Mouse (Mus musculus) forebrain, embryonic 10.5 days (tissue): ENCODE results near the gene Vangl1. TPM values are rescaled to one million over a fixed set of nuclear protein-coding genes. Genes with fewer than 3 reads are reported as not detected.
"Not testable (repeated sequence)": the region's sequence is repeated elsewhere in the genome, so short reads cannot be mapped to it uniquely, and the experiment has no call there.

Experiments used
- DNase-seq: peaks from one replicate; pipeline ENCODE4 v3.0.0-alpha.2; 2017; ENCODE audit warnings: low spot score; ENCODE audit errors: extremely low spot score
- H3K27ac ChIP-seq: fragments of 300-500 bp; sonication (generic); 2 replicates; pipeline ENCODE4 v1.5.1; 2016; ENCODE audit warnings: mild to moderate bottlenecking
- H3K27me3 ChIP-seq: fragments of 300-500 bp; sonication (generic); 2 replicates; pipeline ENCODE4 v1.6.1; 2016; ENCODE audit warnings: mild to moderate bottlenecking; ENCODE audit not compliant: poor library complexity, severe bottlenecking
- H3K36me3 ChIP-seq: fragments of 300-500 bp; sonication (generic); replicated peaks from 2 replicates; pipeline ENCODE4 v1.6.1; 2016; ENCODE audit warnings: mild to moderate bottlenecking, moderate library complexity
- H3K4me1 ChIP-seq: fragments of 300-500 bp; sonication (generic); 2 replicates; pipeline ENCODE4 v1.6.1; 2016
- H3K4me3 ChIP-seq: fragments of 300-500 bp; sonication (generic); 2 replicates; pipeline ENCODE4 v1.5.1; 2016; ENCODE audit warnings: mild to moderate bottlenecking, moderate library complexity
- H3K9me3 ChIP-seq: fragments of 300-500 bp; sonication (generic); 2 replicates; pipeline ENCODE4 v1.6.1; 2016; ENCODE audit warnings: mild to moderate bottlenecking, moderate library complexity
- WGBS: fragments of 180-500 bp; shearing (Covaris S2); methylation state at CpG from one replicate; pipeline ENCODE4 v1.1.7; 2016; 5-methylcytosine and 5-hydroxymethylcytosine counted together
- polyA plus RNA-seq: library from polyadenylated mRNA; unstranded; fragments of >200 nt; fragmentation: Nextera tagmentation; extraction: Ambion mirVana; gene quantifications from 2 replicates; pipeline ENCODE4 v1.2.1, GENCODE M21; 2016

Gene Vangl1
- polyA plus RNA-seq, 1 experiment from 2014 or later = 11.0 TPM

DNA sequence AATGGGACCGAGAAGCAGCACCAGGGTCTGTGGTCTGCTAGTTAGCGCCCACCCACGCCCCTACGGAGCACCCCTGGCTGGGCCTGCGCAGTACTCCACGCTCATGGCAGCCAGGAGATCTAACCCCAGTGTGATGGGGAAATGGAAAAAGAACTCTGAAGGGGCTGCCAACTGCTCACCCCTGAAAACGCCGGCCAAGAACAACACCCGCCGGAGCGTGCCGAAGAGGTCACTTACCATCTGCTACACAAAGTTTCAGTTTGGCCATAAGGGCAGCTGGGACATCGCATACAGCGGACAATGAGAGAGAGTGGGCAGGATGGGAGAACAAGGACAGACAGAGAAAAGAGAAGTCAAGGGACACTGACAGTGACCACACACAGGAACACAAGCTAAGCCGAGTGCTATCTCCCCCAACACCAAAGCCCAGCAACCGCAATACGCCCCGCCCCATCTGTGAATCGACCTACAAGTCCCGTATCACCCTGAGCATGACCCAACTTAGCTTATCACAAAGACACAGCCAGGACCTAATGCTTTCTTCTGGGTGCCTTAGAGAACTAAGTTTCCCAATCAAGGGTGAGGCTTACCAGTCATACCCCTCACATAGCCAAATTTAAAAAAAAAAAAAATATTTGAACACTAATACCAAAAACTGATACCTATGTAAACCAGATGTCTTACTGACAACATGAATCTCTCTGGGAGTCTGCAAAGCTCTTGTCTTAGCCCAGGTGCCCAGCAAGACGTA lies 38.8 kb downstream of the Vangl1 start:
- DNase-seq = no peak
- 88% methylated on average over 21 of the region's 21 CpGs for WGBS
- Histone ChIP-seq H3K4me3 (peak overlapping the region; percentile 1; the same call in 1 of the 2 replicates), H3K27me3 (peaks cover 30% of the 10 kb centered on the region), H3K27ac (peak overlapping the region; percentile 76), H3K4me1 (peaks cover 35% of the 10 kb centered on the region), H3K36me3 (peaks cover 28% of the 10 kb centered on the region), H3K9me3 (no peaks in the 10 kb centered on the region)

DNA sequence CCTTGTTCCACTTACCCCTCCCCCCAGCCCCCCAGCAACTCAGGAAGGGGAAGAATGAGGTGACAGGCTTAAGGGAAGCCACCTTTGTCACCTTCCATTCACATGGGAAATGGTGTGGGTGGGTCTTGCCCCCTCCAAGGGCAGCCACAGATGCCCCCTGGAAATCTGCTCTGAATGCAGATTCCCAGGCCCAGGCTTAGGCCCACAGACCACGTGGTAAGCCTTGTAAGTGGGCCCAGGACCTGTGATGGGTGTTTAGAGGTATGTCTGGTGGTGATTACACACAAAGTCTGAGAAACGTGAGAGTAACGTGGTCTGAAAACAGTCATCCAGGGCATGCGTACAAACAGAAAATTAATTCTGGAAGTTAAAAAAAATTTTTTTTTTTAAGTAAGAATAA lies 39.6 kb downstream of the Vangl1 start:
- H3K36me3 ChIP-seq = peaks cover 28% of the 10 kb centered on the region
- H3K27me3 ChIP-seq = peaks cover 30% of the 10 kb centered on the region
- H3K4me3 ChIP-seq = 0 out of 2 replicates have a peak overlapping the region, but pooled peaks have one; percentile 3
- 64% methylated on average over 4 of the region's 4 CpGs for WGBS
- H3K27ac ChIP-seq = peak overlapping the region; percentile 76
- DNase-seq = no peak
- H3K4me1 ChIP-seq = peaks cover 35% of the 10 kb centered on the region
- H3K9me3 ChIP-seq = no peaks in the 10 kb centered on the region

GRCm38 (mm10) chr3:102163861-102164260 lies 40.6 kb downstream of the Vangl1 start:
- H3K27ac ChIP-seq = peak overlapping the region; percentile 76; the same call in 1 of the 2 replicates
- not testable (repeated sequence) for H3K9me3 ChIP-seq, DNase-seq, H3K4me3 ChIP-seq
- peaks cover 33% of the 10 kb centered on the region for H3K36me3 ChIP-seq
- peaks cover 21% of the 10 kb centered on the region for H3K27me3 ChIP-seq
- peaks cover 46% of the 10 kb centered on the region for H3K4me1 ChIP-seq
- WGBS = 89% methylated on average over 1 of the region's 1 CpGs

DNA sequence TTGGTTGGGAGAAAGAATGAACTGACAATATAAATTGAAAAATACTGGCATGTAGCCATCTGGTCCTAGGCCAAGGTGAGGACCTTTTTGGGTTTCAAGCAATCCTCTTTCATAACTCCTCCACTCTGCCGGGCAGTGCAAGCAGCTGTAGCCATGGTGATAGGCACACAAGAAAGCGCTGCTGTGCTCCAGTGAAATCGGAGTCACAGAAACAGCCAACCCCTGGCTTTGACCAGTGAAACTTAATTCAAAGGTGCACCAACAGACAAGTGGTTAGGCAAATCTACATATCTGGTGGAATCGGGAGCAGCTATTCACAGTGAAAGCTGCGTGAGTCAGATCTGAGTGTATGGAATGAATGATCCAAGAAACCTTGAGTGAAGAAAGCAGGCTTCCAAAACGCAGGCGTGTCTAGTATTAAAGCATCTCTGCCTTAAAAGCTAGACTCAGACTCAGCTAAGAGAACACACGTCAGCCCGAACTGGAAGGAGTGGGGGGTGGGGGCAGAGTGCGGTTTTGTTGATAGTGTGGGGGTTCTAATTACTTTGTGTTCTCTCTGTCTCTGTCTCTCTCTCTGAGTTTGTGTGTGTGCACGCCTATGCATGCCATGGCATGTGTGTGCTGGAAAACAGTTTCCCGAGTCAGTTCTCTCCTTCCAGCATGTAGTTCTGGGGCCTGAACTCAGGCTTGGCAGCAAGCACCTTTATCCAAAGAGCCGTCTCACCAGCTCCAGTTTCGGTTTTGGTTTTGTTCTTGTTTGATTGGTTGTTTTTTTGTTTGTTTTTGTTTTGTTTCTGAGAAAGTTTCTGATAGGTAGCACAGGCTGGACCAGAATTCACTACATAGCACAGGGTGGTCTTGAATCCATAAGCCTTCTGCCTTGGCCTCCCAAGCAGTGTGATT lies 44.8 kb downstream of the Vangl1 start:
- Histone ChIP-seq H3K4me3 (no peak overlapping the region), H3K27me3 (peaks cover 8% of the 10 kb centered on the region; the same call in 1 of the 2 replicates), H3K9me3 (no peaks in the 10 kb centered on the region), H3K36me3 (peaks cover 50% of the 10 kb centered on the region), H3K27ac (no peak overlapping the region), H3K4me1 (peaks cover 18% of the 10 kb centered on the region)
- 84% methylated on average over 14 of the region's 14 CpGs for WGBS
- DNase-seq = no peak

DNA sequence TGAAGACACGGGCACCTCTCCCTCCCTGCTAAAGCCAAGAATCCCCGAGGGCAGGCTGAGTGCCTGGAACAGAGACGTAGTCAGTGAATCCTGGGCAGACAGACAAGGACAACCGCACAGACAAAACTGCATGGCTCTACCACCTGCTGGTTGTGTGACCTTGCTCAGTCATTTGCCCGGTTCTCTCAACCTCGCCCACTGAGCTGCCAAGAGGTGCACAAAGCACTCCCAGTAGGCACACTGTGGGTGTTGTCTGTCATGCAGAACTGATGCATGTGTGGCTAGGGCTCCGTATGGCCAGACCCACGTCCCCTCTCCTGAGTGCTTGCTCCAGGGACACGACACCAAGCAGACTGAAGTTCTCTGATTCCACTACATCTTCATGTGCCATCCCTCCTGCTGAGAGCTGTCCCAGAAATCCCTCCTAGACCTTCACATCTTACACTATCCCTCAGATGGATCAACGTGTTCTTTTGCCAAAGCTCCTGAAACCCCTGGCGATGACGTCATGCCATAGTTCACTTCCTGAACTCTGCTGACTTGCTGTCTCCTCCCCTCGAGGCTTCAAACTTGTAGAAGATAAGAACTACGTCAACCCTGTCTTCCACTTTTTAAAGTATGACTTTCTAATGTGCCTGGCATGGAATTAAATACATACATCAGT lies 45.6 kb downstream of the Vangl1 start:
- DNase-seq = no peak
- Histone ChIP-seq H3K4me3 (no peak overlapping the region), H3K4me1 (peaks cover 15% of the 10 kb centered on the region), H3K27me3 (peaks cover 15% of the 10 kb centered on the region; the same call in 1 of the 2 replicates), H3K9me3 (no peaks in the 10 kb centered on the region), H3K27ac (peak overlapping the region; percentile 46), H3K36me3 (peaks cover 47% of the 10 kb centered on the region)
- 89% methylated on average over 14 of the region's 14 CpGs for WGBS

DNA sequence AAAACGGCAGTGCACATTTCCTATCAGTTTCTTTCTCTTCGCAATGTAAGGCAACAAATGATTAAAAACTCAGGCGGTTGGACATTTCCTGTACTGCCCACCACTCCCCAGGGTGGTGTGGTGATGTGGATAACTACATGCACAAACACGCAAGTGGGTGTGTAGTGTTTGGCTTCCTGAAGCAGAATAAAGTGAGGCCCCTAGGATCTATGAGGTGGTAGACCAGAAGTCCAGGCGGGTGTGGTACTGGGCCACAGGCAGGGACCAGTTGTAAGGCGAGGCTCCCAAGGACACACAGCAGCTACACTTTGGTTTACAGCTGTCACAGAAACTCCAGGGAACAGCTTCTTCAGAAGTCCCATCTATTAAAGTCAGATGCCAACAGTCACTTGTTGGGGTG lies 46.8 kb downstream of the Vangl1 start:
- Histone ChIP-seq H3K27me3 (peaks cover 19% of the 10 kb centered on the region; the same call in 1 of the 2 replicates), H3K27ac (no peak overlapping the region), H3K4me3 (no peak overlapping the region), H3K36me3 (peaks cover 35% of the 10 kb centered on the region), H3K4me1 (peaks cover 25% of the 10 kb centered on the region), H3K9me3 (no peaks in the 10 kb centered on the region)
- no peak for DNase-seq
- WGBS = 94% methylated on average over 6 of the region's 6 CpGs

GRCm38 (mm10) chr3:102156737-102157136 lies 47.8 kb downstream of the Vangl1 start:
- peak overlapping the region; percentile 44; the same call in 1 of the 2 replicates for H3K27ac ChIP-seq
- peaks cover 34% of the 10 kb centered on the region for H3K4me1 ChIP-seq
- H3K36me3 ChIP-seq = peaks cover 32% of the 10 kb centered on the region
- H3K27me3 ChIP-seq = peaks cover 19% of the 10 kb centered on the region; the same call in 1 of the 2 replicates
- no peak overlapping the region for H3K4me3 ChIP-seq
- no peaks in the 10 kb centered on the region for H3K9me3 ChIP-seq
- 94% methylated on average over 7 of the region's 7 CpGs for WGBS
- no peak for DNase-seq

- Histone ChIP-seq H3K9me3 (no peaks in the 10 kb centered on the region), H3K4me1 (peaks cover 43% of the 10 kb centered on the region), H3K27ac (peak overlapping the region; percentile 44), H3K27me3 (peaks cover 29% of the 10 kb centered on the region), H3K36me3 (peaks cover 20% of the 10 kb centered on the region), H3K4me3 (no peak overlapping the region)
- no peak for DNase-seq
- 88% methylated on average over 7 of the region's 7 CpGs for WGBS
These were observed 50.4 kb downstream of the Vangl1 start for GRCm38 (mm10) chr3:102154107-102154506.

DNA sequence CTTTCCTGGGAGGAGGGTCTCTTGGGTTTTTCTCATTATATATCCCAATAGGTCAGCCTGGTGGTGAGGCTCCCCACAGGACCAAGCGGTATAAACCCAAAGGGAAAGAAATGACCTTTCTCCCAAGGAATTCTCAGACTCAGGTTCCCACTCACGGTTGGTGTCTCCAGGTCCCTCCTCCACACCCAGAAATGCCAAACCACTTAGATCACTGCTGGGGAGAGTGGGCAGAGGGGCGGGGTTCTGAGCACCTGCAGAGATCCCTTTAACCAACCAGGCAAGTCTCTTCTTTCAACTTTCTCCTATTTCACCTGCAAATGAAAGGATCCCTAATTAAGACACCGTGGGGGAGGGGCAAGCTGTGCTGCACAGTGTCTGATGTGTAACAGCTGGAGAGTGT lies 51.6 kb downstream of the Vangl1 start:
- Histone ChIP-seq H3K27me3 (peaks cover 39% of the 10 kb centered on the region), H3K36me3 (peaks cover 12% of the 10 kb centered on the region), H3K9me3 (no peaks in the 10 kb centered on the region), H3K4me3 (no peak overlapping the region), H3K4me1 (peaks cover 48% of the 10 kb centered on the region), H3K27ac (peak overlapping the region; percentile 79)
- DNase-seq = peak; percentile 41
- WGBS = 13% methylated on average over 4 of the region's 4 CpGs

DNA sequence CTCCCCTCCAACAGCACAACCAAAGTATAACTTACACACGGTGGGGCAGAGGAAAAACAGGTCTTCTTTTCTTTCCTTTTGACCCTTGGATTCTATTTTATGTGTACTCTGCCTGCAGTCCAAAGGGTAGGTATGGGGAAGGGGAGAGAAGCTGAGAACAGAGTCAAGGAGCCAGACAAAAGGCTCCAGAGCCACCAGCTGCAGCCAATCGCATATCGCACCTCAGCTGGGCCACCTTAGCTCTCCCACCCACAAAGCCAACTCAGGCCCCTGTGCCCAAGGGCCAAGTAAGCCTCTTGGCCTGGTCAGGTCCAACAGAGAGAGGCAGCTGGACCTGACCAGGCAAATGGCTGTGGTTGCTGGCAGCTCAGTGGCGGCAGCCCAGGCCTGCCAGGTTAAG lies 52.0 kb downstream of the Vangl1 start:
- Histone ChIP-seq H3K4me3 (no peak overlapping the region), H3K27ac (peak overlapping the region; percentile 79)

DNA sequence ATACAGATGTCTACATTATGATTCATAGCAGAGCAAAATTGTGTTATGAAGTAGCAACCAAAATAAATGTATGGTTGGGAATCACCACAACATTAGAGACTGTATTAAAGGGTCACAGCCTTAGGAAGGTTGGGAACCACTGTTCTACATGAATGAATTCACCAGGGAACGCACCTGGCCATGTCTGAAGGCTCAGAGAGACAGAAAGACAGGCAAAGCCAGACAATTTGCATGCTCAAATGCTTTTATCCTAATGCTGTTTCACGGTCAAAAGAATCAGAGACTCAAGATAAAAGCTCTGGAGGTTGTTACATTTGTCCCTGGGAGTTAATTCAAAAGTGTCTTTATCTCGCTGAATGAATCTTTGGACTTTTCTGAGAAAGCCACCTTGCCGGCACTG lies 52.6 kb downstream of the Vangl1 start:
- H3K4me1 ChIP-seq = peaks cover 58% of the 10 kb centered on the region
- 22% methylated on average over 4 of the region's 4 CpGs for WGBS

More for the DNA sequence above, 52.0 kb downstream of the Vangl1 start:
- Histone ChIP-seq H3K27me3 (peaks cover 43% of the 10 kb centered on the region), H3K4me1 (peaks cover 52% of the 10 kb centered on the region), H3K36me3 (peaks cover 8% of the 10 kb centered on the region), H3K9me3 (no peaks in the 10 kb centered on the region)
- DNase-seq = no peak
- WGBS = 24% methylated on average over 4 of the region's 4 CpGs

DNA sequence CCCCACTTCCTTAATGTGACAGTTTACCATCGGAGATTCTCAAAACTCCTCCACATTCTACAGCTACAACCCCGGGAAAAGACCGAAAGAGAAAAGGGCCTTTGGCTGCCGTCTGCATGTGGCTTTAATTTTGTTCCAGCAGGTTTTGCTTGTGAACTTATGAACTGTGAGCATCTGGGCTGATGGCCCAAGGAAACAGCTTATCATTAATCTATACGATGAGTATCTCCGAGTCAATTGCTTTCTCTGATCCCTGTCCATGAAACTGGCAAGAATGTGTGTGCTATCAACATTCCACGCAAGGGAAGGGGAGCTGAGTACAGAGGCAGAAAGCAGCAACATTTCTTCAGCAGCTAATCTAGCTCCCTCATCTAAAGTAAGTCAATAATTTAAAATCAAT lies 54.6 kb downstream of the Vangl1 start:
- peaks cover 77% of the 10 kb centered on the region for H3K4me1 ChIP-seq
- no peaks in the 10 kb centered on the region for H3K36me3 ChIP-seq
- H3K27me3 ChIP-seq = peaks cover 44% of the 10 kb centered on the region
- 0 out of 2 replicates have a peak overlapping the region, but pooled peaks have one; percentile 30 for H3K27ac ChIP-seq
- no peaks in the 10 kb centered on the region for H3K9me3 ChIP-seq
- H3K4me3 ChIP-seq = no peak overlapping the region
- DNase-seq = no peak
- WGBS = 63% methylated on average over 7 of the region's 7 CpGs

More for the DNA sequence above, 52.6 kb downstream of the Vangl1 start:
- no peak for DNase-seq
- H3K36me3 ChIP-seq = peaks cover 2% of the 10 kb centered on the region
- no peaks in the 10 kb centered on the region for H3K9me3 ChIP-seq
- H3K27ac ChIP-seq = peak overlapping the region; percentile 79; the same call in 1 of the 2 replicates
- peaks cover 44% of the 10 kb centered on the region for H3K27me3 ChIP-seq
- no peak overlapping the region for H3K4me3 ChIP-seq
